In genomic region chr4:62643401-62643800, GRCm38 (mm10) we compare ENCODE assay signal across 13 mouse cellular contexts.
DNase-seq lines count a peak whose midpoint lies in the region; ATAC-seq and TF ChIP-seq lines count a peak whose summit lies in the region.
"Had no signal": no experiment of that assay in that cellular context is flagged by ENCODE, and none has a peak within 500 bp of the region (broad histone marks: within the 10 kb centered on the region; RNA-seq: fewer than 3 reads in every experiment).

No protein-coding gene starts in this region.

- 0 out of 2 replicates have a peak, but pooled peaks cover 6% of the 10 kb centered on the region for H3K4me1 ChIP-seq in forebrain, embryonic 15.5 days
- no peaks in the 10 kb centered on the region for H3K4me1 ChIP-seq in forebrain, embryonic 13.5 days
- peaks cover 34% of the 10 kb centered on the region for H3K4me1 ChIP-seq in heart, embryonic 11.5 days (ENCODE audit: control insufficient read depth, insufficient read depth, low read length)
- H3K4me1 ChIP-seq in kidney, postnatal 0 days (replicated peaks; ENCODE audit: insufficient read depth, low read length): peaks cover 16% of the 10 kb centered on the region; the same call in 1 of the 2 replicates

- H3K27ac ChIP-seq in forebrain, embryonic 15.5 days (replicated peaks): 0 out of 2 replicates have a peak overlapping the region, but pooled peaks have one; percentile 15
- no peak overlapping the region for H3K27ac ChIP-seq in forebrain, embryonic 13.5 days
- peak overlapping the region; percentile 16 for H3K27ac ChIP-seq in heart, embryonic 11.5 days (ENCODE audit: low read depth, low read length)
- H3K27ac ChIP-seq in kidney, postnatal 0 days: no peak overlapping the region
- H3K27ac ChIP-seq: liver, embryonic 14.5 days had no signal

- H3K4me2 ChIP-seq in forebrain, embryonic 15.5 days (replicated peaks): no peak overlapping the region
- no peak overlapping the region for H3K4me2 ChIP-seq in forebrain, embryonic 13.5 days
- no peak overlapping the region for H3K4me2 ChIP-seq in heart, embryonic 11.5 days
- no peak overlapping the region for H3K4me2 ChIP-seq in kidney, postnatal 0 days (ENCODE audit: low read length)
- H3K4me2 ChIP-seq: hindbrain, embryonic 15.5 days; neural tube, embryonic 15.5 days had no signal

- H3K9ac ChIP-seq in forebrain, embryonic 15.5 days (replicated peaks): no peak overlapping the region
- no peak overlapping the region for H3K9ac ChIP-seq in forebrain, embryonic 13.5 days
- H3K9ac ChIP-seq in heart, embryonic 11.5 days (ENCODE audit: low read depth, low read length): no peak overlapping the region
- no peak overlapping the region for H3K9ac ChIP-seq in kidney, postnatal 0 days (ENCODE audit: low read depth, low read length)
- H3K9ac ChIP-seq: hindbrain, embryonic 15.5 days; liver, embryonic 14.5 days; neural tube, embryonic 15.5 days had no signal

- no peak for TF ChIP-seq CTCF in kidney, postnatal 0 days (IDR thresholded peaks at IDR 0.05; ENCODE audit: low read depth)

- no peaks in the 10 kb centered on the region for H3K27me3 ChIP-seq in forebrain, embryonic 15.5 days
- H3K27me3 ChIP-seq in forebrain, embryonic 13.5 days: no peaks in the 10 kb centered on the region
- H3K27me3 ChIP-seq in heart, embryonic 11.5 days (ENCODE audit: control insufficient read depth, insufficient read depth, low read length): peaks cover 21% of the 10 kb centered on the region
- no peaks in the 10 kb centered on the region for H3K27me3 ChIP-seq in kidney, postnatal 0 days (ENCODE audit: insufficient read depth, low read length)
- H3K27me3 ChIP-seq: hindbrain, embryonic 15.5 days; neural tube, embryonic 15.5 days had no signal

- H3K9me3 ChIP-seq in forebrain, embryonic 15.5 days: no peaks in the 10 kb centered on the region
- H3K9me3 ChIP-seq in forebrain, embryonic 13.5 days (replicated peaks): no peaks in the 10 kb centered on the region
- no peaks in the 10 kb centered on the region for H3K9me3 ChIP-seq in heart, embryonic 11.5 days (replicated peaks; ENCODE audit: control insufficient read depth, low read length)
- H3K9me3 ChIP-seq in kidney, postnatal 0 days (replicated peaks; ENCODE audit: low read length): no peaks in the 10 kb centered on the region
- H3K9me3 ChIP-seq: hindbrain, embryonic 15.5 days; neural tube, embryonic 15.5 days had no signal

- H3K4me3 ChIP-seq in forebrain, embryonic 15.5 days: no peak overlapping the region
- no peak overlapping the region for H3K4me3 ChIP-seq in forebrain, embryonic 13.5 days
- no peak overlapping the region for H3K4me3 ChIP-seq in heart, embryonic 11.5 days (ENCODE audit: low read depth, low read length)
- H3K4me3 ChIP-seq in kidney, postnatal 0 days (replicated peaks; ENCODE audit: low read depth, low read length): no peak overlapping the region
- H3K4me3 ChIP-seq: hindbrain, embryonic 15.5 days; neural tube, embryonic 15.5 days had no signal

- no peaks in the 10 kb centered on the region for H3K36me3 ChIP-seq in forebrain, embryonic 15.5 days
- peaks cover 73% of the 10 kb centered on the region for H3K36me3 ChIP-seq in forebrain, embryonic 13.5 days (ENCODE audit: poor library complexity, severe bottlenecking)
- 0 out of 2 replicates have a peak, but pooled peaks cover 2% of the 10 kb centered on the region for H3K36me3 ChIP-seq in heart, embryonic 11.5 days (ENCODE audit: control insufficient read depth, insufficient read depth, low read length)
- no peaks in the 10 kb centered on the region for H3K36me3 ChIP-seq in kidney, postnatal 0 days (ENCODE audit: insufficient read depth, low read length)
- H3K36me3 ChIP-seq: hindbrain, embryonic 15.5 days; neural tube, embryonic 15.5 days had no signal

- ATAC-seq in forebrain, embryonic 15.5 days (replicated peaks): no peak
- no peak; the same call in 1 of the 2 replicates for ATAC-seq in forebrain, embryonic 13.5 days
- ATAC-seq in heart, embryonic 11.5 days (replicated peaks; ENCODE audit: insufficient number of reproducible peaks, low FRiP score, low TSS enrichment): no peak
- ATAC-seq in kidney, postnatal 0 days (replicated peaks; ENCODE audit: low FRiP score, low read depth): no peak

- DNase-seq in Muller cell, postnatal 12 days (ENCODE audit: inconsistent ontology term): peak; percentile 81
- peak; percentile 21 for DNase-seq in kidney, postnatal 0 days (ENCODE audit: low spot score)
- no peak for DNase-seq in cerebellum, adult 8-10 months
- DNase-seq in urinary bladder, adult 18-20 months (ENCODE audit: low spot score in 2 of 2): no peak
- DNase-seq in left cerebral cortex, adult 11 months (ENCODE audit: low spot score): no peak
- DNase-seq: embryo, embryonic 11 days; thymus, postnatal 36 days had no signal

- 86% methylated on average over 8 of the region's 8 CpGs for WGBS in forebrain, embryonic 15.5 days
- 72% methylated on average over 8 of the region's 8 CpGs for WGBS in forebrain, embryonic 13.5 days
- 62% methylated on average over 8 of the region's 8 CpGs for WGBS in heart, embryonic 11.5 days (ENCODE audit: insufficient replicate concordance)
- WGBS in kidney, postnatal 0 days: 73% methylated on average over 8 of the region's 8 CpGs

Comparison
In these comparisons a context has a peak if more than half of its experiments do, and no peak if none do; other contexts are left out.
1. H3K27ac ChIP-seq: peak in forebrain, embryonic 15.5 days (single experiment) and heart, embryonic 11.5 days (single experiment); none in forebrain, embryonic 13.5 days (single experiment) and kidney, postnatal 0 days (single experiment).
2. DNase-seq: peak in Muller cell, postnatal 12 days (single experiment) and kidney, postnatal 0 days (single experiment); none in cerebellum, adult 8-10 months (single experiment), urinary bladder, adult 18-20 months (0 of 2) and left cerebral cortex, adult 11 months (single experiment).